Mouse (Mus musculus): ENCODE data around the gene Sertad3.

The Sertad3 gene

DNA sequence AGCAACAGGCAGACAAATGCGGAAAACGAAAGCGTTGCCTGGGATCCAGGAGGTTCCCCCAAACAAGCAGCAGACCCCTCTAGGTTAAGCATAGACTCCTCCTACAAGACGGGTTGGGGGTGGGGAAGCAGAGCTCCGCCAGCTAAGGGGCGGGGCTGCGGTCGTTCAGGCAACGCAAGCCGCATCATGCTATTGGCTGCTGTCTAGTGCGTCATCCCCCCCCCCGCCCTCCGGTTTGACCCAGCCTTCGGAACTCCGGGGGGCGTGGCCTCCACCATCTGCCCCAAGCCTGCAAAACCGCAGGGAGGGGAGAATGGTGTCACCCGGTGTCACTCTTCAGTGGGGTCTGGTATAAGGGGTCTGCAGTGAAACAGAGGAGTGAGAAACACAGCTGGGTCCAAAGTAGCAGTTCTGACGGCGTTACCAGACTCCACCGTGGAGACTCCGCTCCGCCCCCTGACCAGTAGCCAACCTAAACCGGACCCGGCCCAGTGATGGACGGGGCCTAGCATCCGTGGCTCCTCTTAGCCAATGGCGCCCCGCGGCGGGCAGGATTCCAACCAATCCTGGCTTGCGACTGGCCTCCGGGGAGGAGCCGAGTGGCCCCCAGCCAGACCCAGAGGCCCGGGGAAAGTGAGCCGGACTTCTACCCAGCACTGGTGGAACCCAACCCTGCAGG lies at the start of gene Sertad3:
Gene Sertad3, plus strand, starts transcription at position 613 of the 679 bp plus-strand sequence.
- DNase-seq (ENCODE audit: low spot score in 2 of 2) = peak; percentile 98 to 99

DNA sequence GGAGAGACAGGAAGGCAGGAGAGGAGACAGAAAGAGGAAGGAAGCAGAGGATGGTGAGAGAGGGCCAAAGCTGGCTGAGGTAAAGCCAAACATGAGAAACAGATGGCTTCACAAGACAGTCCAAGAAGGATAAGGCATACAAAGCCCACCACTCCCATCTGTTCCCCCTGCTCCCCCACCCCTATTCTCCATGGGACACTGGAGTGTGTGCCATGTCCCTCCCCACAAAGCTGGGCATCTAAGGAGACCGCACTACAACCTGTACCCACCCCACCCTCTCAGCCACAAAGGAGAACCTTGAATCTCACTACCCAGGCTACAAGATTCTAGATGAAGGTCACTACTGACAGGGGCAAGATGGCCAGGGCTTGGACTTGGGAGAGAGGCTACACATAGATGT lies 46.2 kb upstream of the Sertad3 start:
- no peak for DNase-seq (ENCODE audit: low spot score in 2 of 2)

DNA sequence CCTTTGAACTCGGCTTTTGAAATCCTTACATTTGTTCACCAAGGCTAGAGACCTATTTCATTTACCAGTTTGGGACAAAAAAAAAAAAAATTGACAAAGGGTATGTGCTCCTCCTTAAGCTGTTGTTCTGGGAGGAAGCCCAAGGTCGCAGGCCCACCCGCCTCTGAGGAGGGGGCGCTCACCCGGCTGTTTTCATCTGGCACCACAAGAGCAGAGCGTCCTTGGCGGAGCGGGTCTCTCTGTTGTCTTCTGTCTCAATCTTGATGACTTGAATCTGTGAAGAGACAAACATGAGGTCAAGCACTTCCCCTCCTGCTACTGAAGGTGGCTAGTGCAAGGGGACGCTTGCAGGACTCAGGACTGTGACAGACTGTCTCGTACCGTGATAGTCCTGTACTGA lies 45.6 kb upstream of the Sertad3 start:
- DNase-seq (ENCODE audit: low spot score in 2 of 2) = no peak

DNA sequence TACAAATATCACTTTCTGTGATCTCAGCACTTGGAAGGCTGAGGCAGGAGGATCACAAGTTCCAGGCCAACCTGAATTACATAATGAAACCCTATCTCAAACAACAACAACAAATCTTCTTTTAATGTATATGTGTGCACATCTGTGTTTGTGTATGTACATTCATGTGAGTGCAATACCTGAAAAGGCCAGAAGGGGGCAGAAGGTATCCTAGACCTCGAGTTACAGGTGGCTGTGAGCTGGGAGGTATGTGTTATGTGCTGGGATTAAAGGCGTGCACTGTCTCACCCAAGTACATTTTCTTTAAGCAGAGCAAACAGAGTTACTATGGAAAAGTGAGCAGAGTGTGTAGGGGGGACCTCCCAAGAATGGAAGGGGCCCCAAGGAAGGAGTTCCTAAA lies 44.4 kb upstream of the Sertad3 start:
- DNase-seq (ENCODE audit: low spot score in 2 of 2) = no peak

DNA sequence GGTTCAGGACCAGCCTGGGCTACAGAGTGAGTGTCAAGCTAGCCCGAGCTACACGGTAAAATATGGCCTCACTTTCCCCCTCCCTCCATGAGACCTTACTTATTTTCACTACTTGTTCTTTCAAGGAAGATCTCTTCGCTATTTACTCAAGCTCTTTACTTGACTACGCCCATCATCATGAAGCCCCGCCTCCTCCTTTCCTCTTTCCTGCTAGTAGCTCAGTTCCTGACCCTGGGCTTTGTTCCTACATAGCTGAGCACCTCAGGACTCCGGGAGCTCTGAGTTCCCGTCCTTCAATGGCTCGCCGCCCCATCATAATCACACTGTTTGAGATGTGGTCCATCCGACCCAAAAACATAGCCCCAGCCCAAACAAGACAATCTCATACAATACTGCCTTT lies 40.2 kb upstream of the Sertad3 start:
- DNase-seq (ENCODE audit: low spot score in 2 of 2) = no peak

DNA sequence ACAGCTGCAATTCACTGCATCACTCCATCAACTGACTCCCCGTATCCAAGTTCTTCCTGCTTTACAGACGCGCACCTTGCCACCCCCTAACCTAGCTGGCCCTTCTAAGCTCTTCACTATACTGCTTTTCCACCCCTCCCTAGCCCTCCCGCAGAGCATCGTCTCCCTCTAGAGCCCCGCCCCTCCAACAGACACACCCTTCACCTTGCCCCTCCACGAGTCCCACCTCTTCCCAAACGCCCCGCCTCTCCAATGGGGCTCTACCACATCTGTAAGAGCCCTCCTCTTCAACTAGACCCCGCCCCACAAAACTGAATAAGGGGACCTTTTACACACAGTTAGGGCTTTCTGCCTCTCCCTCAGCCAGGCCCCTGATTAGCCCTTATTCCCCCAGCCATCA lies 39.8 kb upstream of the Sertad3 start:
- DNase-seq (ENCODE audit: low spot score in 2 of 2) = no peak

DNA sequence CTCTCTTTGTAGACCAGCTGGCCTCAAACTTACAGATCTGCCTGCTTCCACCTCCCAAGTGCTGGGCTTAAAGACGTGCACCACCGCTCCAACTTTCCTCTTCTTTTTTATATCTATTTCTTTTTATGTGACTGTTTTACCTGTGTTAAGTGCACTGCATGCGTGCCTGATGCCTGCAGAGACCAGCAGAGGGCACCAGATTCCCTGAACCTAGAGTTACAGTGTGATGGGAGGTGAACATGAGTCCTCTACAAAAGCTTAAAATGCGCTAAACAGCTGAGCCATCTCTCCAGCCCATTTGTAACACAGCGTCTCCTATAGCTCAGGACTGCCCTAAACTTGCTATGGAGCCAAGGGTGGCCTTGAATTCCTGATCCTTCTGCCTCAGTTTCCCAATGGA lies 36.0 kb upstream of the Sertad3 start:
- peak in 1 of 2 experiments; percentile 45 for DNase-seq (ENCODE audit: low spot score in 2 of 2)

DNA sequence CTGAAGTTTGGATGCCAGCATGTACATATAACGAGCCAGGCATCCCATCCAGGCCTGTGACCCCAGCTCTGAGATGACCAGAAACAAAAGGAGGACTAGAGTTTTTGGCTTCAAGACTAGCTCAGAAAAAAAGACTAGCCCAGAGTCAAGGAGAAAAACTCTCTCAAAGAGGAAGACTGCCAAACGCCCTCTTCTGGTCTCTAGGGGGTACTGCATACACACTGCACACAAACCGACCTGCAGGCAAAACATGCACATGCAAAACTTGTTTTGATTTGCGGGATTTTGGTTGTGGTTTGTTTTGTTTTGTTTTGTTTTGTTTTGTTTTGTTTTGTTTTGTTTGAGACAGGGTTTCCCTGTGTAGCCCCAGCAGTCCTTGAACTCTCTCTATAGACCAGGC lies 33.6 kb upstream of the Sertad3 start:
- DNase-seq (ENCODE audit: low spot score in 2 of 2) = no peak

DNA sequence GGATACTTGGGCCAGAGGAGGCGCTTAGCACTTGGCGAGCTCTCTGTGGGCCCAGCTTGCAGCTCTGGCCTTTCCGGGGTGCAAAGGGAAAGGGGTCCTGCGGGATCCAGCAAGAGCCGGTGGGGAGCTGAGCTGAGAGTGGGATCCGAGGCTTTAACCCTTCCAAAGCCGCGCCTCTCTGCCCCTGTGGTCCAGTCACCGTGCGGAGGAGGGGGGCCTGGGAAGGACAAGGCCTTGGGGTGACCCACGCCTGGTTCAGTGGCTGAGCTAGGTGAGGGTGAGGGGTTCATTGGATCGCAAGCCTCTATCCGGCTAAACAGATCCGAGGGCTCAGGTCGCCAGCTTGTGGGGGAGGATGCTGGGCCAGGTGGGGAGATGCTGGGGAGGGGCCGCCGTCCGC lies 27.5 kb upstream of the Sertad3 start:
- no peak for DNase-seq (ENCODE audit: low spot score in 2 of 2)

DNA sequence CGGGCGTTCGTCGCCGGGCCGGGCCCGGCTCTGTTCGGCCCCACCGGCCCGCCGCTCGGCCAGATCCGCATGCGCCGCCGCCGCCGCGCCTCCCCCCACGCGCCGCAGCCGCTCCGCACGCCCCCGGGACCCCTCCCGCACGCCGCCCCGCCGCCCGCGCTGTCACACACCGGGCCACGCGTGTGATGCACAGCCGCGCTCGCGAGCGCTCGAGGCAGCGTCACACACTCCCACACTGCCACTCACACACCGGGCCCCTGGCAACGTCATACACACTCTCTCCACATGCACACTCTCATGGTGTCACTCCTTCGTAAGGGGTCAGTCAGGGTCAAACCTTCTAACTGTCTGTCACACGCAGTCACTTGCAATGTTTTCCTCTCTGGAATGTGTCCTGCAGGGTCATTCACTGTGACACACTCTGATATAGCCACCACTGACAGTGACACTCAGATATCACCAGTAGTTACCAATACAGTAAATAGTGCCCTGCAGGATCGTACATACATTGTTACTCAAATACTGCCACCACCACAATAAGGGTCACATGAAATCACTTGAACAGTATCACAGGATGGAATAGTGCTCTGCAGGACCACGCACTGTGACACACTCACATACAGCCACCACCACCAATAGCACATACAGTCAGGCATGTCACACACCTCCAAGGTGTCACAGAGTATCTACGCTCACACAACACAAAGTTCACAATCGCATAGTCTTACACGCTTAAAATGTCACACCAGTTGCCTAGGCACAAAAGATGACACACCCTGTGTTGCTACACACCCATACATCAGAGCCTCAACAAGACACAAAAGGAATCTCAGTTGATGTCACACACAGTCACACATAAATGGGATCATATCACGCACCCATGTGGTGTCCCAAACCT lies 26.8 kb upstream of the Sertad3 start:
- peak; percentile 39 to 41 for DNase-seq (ENCODE audit: low spot score in 2 of 2)

DNA sequence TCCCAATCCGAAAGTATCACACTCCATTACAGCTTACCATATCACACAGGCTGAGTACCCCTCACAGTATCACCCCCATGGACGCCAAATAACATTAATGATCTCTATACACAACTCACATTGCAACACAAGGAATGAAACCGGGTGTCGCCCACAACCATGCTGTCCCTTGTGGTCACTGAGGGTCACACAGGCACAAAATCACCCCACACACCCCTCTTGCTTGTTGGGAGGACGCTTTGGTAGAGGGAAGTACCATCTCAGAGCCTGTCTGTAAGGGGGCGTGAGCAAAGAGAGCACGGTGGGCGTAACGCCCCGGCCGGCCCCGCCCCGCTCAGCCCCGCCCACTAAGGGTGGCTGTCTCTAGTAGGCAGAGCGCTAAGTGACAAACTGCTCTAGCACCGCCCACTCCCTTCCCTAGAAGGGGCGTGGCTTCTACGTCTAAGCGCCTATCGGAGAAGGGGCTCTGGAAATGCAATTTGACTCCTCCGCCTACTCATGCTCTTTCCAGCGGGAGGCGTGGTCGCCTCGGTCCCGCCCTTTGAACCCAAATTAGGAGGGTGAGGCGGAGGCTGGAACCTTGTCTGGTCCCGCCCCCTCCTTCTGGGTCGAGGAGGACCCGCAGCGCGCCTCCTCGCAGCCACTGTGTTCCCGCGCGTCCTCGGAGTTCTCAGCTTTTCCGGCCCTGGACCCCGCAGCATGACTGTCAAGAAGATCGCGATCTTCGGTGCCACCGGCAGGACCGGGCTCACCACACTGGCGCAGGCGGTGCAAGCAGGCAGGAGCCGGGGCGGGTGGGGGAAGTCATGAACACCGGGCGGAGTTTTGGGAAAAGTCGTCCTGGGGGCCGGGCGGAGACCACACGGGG lies 25.9 kb upstream of the Sertad3 start, which contains the start of the genes Sptbn4 and Blvrb:
Gene Sptbn4, minus strand, starts transcription at position 268 of the 868 bp plus-strand sequence.
Gene Blvrb, plus strand, starts transcription at position 560 of the 868 bp plus-strand sequence.
- DNase-seq (ENCODE audit: low spot score in 2 of 2) = peak; percentile 97 to 99

DNA sequence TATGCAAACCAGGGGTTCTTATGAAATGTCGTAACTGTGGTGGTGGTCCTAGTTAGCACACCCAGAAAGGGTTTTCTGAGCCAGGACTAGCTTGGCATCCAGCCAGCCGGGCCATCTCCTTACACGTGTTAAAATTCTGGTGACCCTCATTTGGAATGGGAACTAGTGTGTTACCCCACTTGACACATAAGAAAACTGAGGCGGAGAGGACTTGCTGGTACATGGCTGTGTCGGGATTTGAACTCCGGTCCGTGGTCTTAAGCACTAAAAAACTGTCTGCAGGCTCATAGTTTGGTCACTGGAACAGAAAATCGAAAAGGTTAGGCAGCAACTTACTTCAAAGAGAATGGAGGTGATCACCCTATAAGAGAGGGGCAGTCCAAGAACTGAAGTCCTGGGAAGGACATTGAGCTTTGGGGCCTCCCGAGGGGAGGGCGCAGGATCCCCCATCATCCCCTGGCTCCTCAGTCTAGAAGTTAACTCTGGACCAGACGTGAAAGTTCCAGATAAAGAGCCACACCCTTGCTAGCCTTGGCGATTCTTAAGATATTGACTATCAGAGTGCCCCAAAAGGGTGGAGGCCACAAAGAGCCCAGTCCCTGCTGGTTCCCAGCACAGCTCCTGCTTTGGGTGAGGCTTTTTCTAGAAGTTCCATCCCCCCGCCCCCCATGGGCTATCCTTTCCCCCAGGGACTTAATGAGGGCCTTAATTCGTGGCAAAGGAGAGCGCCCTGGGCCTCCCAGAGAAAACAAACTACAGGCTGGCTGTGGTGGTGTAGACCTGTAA lies 25.0 kb upstream of the Sertad3 start:
- DNase-seq (ENCODE audit: low spot score in 2 of 2) = no peak

DNA sequence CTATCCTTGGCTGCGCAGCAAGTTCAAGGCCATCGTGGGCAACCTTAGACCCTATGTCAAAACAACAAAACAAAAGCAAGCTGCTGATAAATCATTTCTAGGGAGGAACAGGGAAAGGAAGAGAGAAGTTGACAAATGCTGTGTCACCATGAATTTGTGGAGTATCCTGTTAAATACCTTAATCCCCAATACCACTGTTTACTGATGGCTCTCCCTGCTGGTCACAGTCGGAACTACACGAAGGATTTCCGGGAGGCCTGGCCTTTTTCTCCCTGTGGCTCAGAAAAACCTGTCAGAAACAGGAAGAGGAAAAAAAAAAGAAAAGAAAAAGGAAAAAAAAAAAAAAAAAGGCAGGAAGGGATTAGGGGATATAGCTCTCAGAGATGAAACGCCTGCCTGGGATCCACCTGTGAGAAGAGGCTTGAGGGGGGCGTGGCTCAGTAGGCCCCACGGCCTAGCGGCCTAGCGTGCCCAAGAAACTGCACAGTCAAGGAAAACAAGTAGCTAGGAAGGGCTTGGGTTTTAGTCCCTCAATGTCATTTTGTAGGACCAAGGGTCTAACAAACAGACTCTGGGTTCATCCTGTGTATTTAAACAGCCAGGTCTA lies 24.2 kb upstream of the Sertad3 start:
- DNase-seq (ENCODE audit: low spot score in 2 of 2) = peak in 1 of 2 experiments; percentile 39

DNA sequence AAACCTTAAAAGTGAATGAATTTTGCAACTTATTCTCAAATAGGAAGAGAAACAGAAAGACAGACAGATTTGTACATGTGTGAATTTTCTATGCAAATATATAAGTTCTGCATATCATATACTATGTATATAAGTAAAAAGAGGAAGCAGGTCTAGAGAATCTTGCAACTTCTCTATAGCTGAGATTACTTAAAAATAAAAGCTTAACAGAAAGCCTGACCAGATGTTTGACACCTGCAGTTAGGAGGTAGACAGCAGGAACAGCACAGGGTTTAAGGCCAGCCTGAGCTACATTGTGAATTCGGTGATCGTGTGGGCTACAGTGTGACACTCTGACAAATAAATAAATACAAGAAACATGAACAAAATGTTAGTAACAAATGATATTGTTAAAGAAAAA lies 22.2 kb upstream of the Sertad3 start:
- no peak for DNase-seq (ENCODE audit: low spot score in 2 of 2)

DNA sequence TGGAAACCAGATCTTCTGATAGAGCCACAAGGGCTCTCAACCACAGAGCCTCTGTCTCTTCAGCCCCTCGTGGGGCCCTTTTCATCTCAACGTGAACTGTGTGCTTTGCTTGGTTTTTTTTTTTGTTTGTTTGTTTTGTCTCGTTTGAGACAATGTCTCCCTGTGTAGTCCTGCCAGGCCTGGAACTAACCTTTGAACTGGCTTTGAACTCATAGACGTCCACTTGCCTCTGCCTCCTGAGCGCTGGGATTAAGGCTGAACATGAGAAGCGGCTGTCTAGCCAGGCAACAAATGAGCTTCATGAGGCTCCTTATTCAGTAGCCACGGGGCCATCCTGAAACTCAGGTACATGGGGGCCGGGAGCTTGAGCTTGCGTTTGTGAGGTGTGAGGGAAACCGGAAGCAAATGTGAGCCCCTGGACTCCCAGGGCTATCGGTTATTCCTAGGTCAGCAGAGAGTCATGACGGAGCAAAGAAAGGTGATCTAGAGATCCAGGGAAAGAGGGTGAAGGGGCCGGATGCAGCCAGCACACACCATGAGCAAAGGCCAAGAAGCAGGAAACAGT lies 21.3 kb upstream of the Sertad3 start:
- DNase-seq (ENCODE audit: low spot score in 2 of 2) = no peak

DNA sequence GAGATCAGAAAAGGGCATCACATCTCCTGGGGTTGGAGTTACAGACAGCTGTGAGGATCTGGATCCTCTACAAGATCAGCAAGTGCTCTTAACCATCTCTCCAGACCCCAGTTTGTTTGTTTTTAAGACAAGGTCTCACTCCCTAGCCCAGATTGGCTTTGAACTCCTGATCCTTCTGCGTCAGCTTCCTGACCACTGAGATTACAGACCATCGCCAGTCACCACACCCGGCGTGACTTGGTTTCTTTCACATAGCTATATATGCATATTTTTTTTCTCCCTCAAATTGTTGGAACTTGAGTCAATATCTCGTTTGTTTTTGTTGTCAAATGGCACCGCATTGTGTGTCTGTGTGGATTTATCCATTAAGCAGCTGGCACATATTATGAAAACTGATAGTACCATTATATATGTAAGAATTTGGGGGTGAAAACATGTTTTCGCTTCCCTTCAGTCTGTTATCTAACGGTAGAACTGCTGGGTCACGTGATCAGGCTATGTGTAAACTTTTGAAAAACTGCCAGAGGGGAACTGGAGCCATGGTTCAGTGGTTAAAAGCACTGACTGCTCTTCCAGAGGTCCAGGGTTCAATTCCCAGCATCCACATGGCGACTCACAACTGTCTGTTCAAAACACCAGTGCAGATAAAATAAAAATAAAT lies 19.0 kb upstream of the Sertad3 start:
- DNase-seq (ENCODE audit: low spot score in 2 of 2) = peak in 1 of 2 experiments; percentile 50

DNA sequence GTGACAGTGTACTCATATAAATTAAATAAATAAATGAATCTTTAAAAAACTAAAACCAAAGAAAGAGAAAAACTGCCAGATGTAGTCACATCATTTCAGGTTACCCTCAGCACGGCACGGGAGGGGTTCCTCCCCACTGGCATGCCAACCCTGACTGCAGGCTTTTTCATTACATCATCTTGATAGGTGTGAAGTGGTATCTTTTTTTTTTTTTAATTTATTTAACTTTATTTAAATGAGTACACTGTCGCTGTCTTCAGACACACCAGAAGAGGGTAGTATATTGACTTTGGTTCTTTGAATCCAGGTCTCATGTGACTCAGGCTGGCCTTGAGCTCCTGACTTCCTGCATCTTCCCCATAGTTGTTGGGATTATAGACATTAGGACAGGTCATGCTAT lies 18.3 kb upstream of the Sertad3 start:
- no peak for DNase-seq (ENCODE audit: low spot score in 2 of 2)

DNA sequence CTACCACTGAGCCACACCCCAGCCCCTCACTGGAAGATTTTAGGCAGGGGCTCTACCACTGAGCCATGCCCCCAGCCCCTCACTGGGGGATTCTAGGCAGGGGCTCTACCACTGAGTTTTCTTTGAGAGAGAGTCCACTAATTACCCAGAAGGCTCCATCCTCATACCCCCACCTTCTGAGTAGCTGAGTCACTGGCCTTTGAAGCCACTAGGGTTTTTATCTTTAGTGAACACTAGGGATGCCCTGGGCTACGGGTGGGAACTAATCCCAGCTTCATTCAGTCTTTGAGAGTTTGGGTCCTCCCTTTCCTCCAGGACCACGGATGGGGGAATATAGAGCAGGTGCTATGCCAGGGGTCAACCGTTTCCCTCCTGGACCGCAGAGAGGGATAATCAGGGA lies 15.0 kb upstream of the Sertad3 start:
- no peak for DNase-seq (ENCODE audit: low spot score in 2 of 2)

DNA sequence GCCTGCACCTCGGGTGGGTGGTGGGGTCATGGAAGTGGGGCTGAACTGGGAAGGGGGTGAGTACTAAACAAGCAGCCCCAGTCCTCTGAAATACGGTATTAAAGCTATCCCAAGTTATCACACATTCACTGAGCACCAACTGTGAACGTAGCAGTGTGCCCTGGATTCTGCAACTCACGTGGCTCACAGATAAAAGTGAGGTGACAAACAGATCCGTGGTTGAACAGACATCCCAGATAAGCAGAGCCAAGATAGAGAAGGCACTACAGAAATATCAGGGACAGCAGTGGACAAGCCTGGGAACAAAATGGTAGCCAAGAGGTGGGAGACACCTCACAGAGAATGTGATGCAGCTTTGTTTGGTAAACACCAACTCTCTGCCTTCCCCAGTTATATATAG lies 13.9 kb upstream of the Sertad3 start:
- DNase-seq (ENCODE audit: low spot score in 2 of 2) = no peak

DNA sequence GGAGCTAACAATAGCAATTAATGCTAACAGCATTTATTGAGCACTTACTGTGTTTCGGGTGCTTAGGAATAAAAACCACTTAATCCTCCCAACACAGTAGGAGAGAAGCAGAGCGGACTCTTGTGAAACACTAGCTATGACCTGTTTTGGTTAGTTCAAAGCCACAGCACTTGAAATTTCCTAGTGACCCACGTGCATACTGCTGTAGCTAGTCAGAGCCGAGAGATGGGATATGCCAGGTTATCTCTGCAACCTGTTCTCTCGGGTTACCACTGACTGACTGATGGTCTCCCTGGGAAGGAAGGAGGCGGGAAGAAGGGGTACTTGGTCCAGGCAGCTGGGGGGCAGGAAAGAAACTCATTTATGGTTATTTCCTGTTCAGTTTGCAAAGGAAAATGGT lies 13.1 kb upstream of the Sertad3 start:
- no peak for DNase-seq (ENCODE audit: low spot score in 2 of 2)
